Mouse (Mus musculus) right cerebral cortex, adult 18-20 months (tissue): ENCODE measurements around the gene Mkrn3.
A peak's percentile ranks its signal among the peaks of the same experiment; 100 is the strongest.

Experiments
- DNase-seq: peaks from one replicate; pipeline ENCODE4 v3.0.0; 2022; ENCODE audit warnings: mixed read lengths

The Mkrn3 gene

DNA sequence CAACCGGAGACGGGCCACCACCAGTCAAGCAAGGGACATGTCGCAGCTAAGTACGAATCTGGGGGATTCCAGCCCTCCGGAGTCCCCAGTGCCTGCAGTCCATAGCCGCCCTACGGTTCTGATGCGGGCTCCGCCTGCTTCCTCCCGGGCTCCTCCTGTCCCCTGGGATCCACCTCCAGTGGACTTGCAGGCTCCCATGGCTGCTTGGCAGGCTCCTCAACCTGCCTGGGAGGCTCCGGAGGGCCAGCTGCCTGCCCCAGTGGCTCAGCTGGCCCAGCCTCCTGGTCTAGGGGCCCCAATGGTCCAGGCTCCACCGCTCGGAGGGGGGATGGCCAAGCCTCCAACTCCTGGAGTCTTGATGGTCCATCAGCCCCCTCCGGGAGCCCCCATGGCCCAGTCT lies 42.6 kb downstream of the Mkrn3 start:
- no peak for DNase-seq

DNA sequence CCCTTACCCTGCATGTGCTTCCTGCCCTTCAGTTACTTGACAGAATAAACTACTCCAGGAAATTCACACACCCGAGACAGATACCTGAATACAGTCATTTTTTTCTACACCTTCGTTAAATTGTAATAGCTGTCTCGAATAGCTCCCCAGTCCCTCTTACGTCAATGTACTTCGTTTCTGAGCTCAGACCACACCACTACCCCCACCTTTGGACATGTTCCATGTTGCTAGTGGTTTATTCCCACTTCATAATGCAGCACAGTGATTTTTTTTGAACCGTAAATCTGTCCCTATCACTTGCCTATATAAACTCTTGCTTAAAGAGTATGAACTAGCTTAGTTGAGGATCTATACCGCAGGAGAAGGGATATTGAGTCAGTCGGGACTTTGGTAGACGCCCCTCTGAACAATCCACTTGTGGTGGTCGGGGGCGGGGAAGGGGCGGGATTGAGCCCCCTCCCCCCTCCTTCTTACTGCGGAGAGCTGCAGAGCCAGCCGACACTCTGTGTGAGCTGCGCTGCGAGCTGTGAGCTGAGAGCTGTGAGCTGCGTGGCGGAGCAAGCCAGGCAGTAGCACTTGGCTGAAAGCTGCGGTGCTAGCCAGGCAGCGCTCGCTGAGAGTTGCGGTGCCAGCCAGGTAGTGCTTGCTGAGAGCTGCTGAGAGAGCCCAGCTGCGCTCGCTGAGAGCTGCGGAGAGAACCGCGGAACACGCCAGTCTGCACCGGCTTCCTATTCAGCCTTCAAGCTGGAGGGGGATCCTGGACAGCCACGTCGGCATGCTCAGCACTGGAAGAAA lies 43.2 kb downstream of the Mkrn3 start, which contains the start of gene Magel2:
Gene Magel2 (plus strand): TSS at position 501 of the 795 bp plus-strand sequence.
- DNase-seq, result peak; percentile 17

DNA sequence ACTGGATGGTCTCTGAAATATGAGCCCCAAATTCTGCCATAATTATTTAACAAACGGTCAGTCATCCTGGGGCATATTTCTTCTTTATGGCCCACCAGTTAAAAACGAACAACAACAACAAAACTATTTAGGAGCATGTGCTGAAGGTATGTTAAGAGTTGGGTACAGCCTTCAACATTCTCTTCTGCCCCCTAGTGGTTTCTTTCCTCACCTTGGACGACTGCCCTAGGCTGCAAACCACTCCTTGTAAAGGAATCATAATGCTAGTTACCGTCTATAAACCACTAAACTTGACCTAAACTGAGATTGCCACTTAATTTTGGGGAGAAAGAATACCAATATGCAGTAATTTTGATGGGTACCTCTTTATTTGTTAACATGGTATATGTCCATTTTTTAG lies 44.3 kb downstream of the Mkrn3 start:
- no peak for DNase-seq
